Comparison of ENCODE assay signal across 9 mouse cellular contexts in the genomic region with DNA sequence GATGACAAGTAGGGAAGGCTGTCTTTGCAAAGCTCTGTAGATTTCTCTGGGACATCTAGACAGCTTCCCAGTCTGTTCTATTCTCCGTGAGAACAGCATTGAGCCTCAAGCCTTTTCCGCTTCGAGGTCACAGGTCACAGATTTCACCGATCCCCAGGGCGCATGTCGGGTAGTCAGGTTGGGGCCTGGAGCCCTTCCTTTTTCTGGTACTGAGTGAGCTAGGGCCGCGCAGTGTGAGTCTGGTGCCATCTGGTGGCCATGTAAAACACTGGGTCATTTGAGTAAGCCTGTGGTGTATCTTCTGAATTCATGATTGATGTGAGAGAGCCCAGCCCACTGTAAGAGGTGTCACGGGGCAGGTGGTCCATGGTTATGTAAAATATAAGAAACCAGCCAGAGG. TPM values are rescaled to one million over a fixed set of nuclear protein-coding genes. Genes with fewer than 3 reads are reported as not detected.
DNase-seq lines count a peak whose midpoint lies in the region; ATAC-seq and TF ChIP-seq lines count a peak whose summit lies in the region.
"Had no signal": no experiment of that assay in that cellular context is flagged by ENCODE, and none has a peak within 500 bp of the region (broad histone marks: within the 10 kb centered on the region; RNA-seq: fewer than 3 reads in every experiment).

No protein-coding gene starts in this region.

- H3K4me1 ChIP-seq in heart, embryonic 16.5 days (ENCODE audit: control insufficient read depth, insufficient read depth, low read length): no peaks in the 10 kb centered on the region
- peaks cover 3% of the 10 kb centered on the region; the same call in 1 of the 2 replicates for H3K4me1 ChIP-seq in liver, postnatal 0 days (ENCODE audit: insufficient read depth)

- H3K4me2 ChIP-seq in heart, embryonic 16.5 days (ENCODE audit: low read depth, low read length): no peak overlapping the region
- peak overlapping the region; percentile 10; the same call in 1 of the 2 replicates for H3K4me2 ChIP-seq in liver, postnatal 0 days (ENCODE audit: low read depth, low read length)

- no peak overlapping the region for H3K9ac ChIP-seq in heart, embryonic 16.5 days (ENCODE audit: low read length)
- no peak overlapping the region for H3K9ac ChIP-seq in liver, postnatal 0 days (replicated peaks)

- TF ChIP-seq CTCF in liver, postnatal 0 days (IDR thresholded peaks at IDR 0.05; ENCODE audit: low read depth): peak; percentile 95

- TF ChIP-seq EP300 in liver, postnatal 0 days (IDR thresholded peaks at IDR 0.05; ENCODE audit: low read depth): no peak

- peak; percentile 91 to 93 for DNase-seq in B cell, adult 2 months
- DNase-seq in embryo, embryonic 10.5 days (ENCODE audit: low spot score): peak; percentile 64
- DNase-seq in kidney, postnatal 36 days: peak; percentile 77 to 92
- peak; percentile 80 for DNase-seq in liver, postnatal 0 days
- peak; percentile 64 for DNase-seq in ovary, postnatal 14 days (ENCODE audit: low spot score)
- DNase-seq in thymus, postnatal 10 days (ENCODE audit: low spot score in 2 of 2): peak; percentile 84 to 89

- WGBS in heart, embryonic 16.5 days: 49% methylated on average over 9 of the region's 9 CpGs
- WGBS in liver, postnatal 0 days (ENCODE audit: insufficient replicate concordance): 12% methylated on average over 9 of the region's 9 CpGs

- H3K27ac ChIP-seq in heart, embryonic 16.5 days (ENCODE audit: low read length): no peak overlapping the region
- no peak overlapping the region for H3K27ac ChIP-seq in liver, postnatal 0 days (ENCODE audit: low read depth)

- no peaks in the 10 kb centered on the region for H3K9me3 ChIP-seq in heart, embryonic 16.5 days (replicated peaks; ENCODE audit: control insufficient read depth, low read length)
- no peaks in the 10 kb centered on the region for H3K9me3 ChIP-seq in liver, postnatal 0 days (ENCODE audit: low read length)

- ATAC-seq in activated CD4-positive, CD25-positive, alpha-beta regulatory T cell, adult 4 months: peak; percentile 74
- ATAC-seq in heart, embryonic 16.5 days (replicated peaks; ENCODE audit: extremely low read depth, insufficient read depth, low FRiP score): peak; percentile 88
- peak; percentile 84 for ATAC-seq in liver, postnatal 0 days

- no peaks in the 10 kb centered on the region for H3K36me3 ChIP-seq in heart, embryonic 16.5 days (ENCODE audit: control insufficient read depth, insufficient read depth)
- H3K36me3 ChIP-seq in liver, postnatal 0 days (replicated peaks; ENCODE audit: insufficient read depth, low read length): no peaks in the 10 kb centered on the region

- no peak overlapping the region for H3K4me3 ChIP-seq in heart, embryonic 16.5 days (ENCODE audit: low read length)
- no peak overlapping the region for H3K4me3 ChIP-seq in liver, postnatal 0 days (ENCODE audit: low read depth, low read length)
- H3K4me3 ChIP-seq: erythroblast, embryonic 14.5 days had no signal

- no peaks in the 10 kb centered on the region for H3K27me3 ChIP-seq in heart, embryonic 16.5 days (ENCODE audit: control insufficient read depth, insufficient read depth, low read length)
- no peaks in the 10 kb centered on the region for H3K27me3 ChIP-seq in liver, postnatal 0 days (ENCODE audit: insufficient read depth, low read length)

RNA-seq across cellular contexts. Expression of a gene that starts 3.8 kb away (rescaled TPM):
- 10 to 100 TPM; 57.3 to 70.9 TPM for polyA plus RNA-seq in activated CD4-positive, CD25-positive, alpha-beta regulatory T cell, adult 4 months (2017; shearing (Covaris generic))
- polyA plus RNA-seq in heart, embryonic 16.5 days (2015; fragmentation: Nextera tagmentation; extraction: Ambion mirVana): 0.17 and 0.24 TPM in 2 replicates
- 1.1 and 1.2 TPM in 2 replicates for polyA plus RNA-seq in liver, postnatal 0 days (2015; fragmentation: Nextera tagmentation; extraction: Ambion mirVana)
- polyA plus RNA-seq: erythroblast, embryonic 14.5 days had no signal

RNA-seq across cellular contexts. Expression of a gene that starts 22.6 kb away (rescaled TPM):
- 10 to 100 TPM in 1 of 2 experiments, 1 to 10 TPM in 1; 3.7 to 69.9 TPM for polyA plus RNA-seq in activated CD4-positive, CD25-positive, alpha-beta regulatory T cell, adult 4 months (2017; shearing (Covaris generic))
- 79.1 and 172 TPM in 2 replicates for polyA plus RNA-seq in heart, embryonic 16.5 days (2015; fragmentation: Nextera tagmentation; extraction: Ambion mirVana)
- 22.7 and 24.9 TPM in 2 replicates for polyA plus RNA-seq in liver, postnatal 0 days (2015; fragmentation: Nextera tagmentation; extraction: Ambion mirVana)

RNA-seq across cellular contexts. Expression of a gene that starts 31.6 kb away (rescaled TPM):
- polyA plus RNA-seq in activated CD4-positive, CD25-positive, alpha-beta regulatory T cell, adult 4 months (2017; shearing (Covaris generic)): 100 to 1,000 TPM in 1 of 2 experiments, 10 to 100 TPM in 1; 68.0 to 148 TPM
- 10.9 and 21.4 TPM in 2 replicates for polyA plus RNA-seq in heart, embryonic 16.5 days (2015; fragmentation: Nextera tagmentation; extraction: Ambion mirVana)
- 9.8 and 10.5 TPM in 2 replicates for polyA plus RNA-seq in liver, postnatal 0 days (2015; fragmentation: Nextera tagmentation; extraction: Ambion mirVana)

RNA-seq across cellular contexts. Expression of a gene that starts 37.4 kb away (rescaled TPM):
- 1,000 to 10,000 TPM in 1 of 2 experiments, 100 to 1,000 TPM in 1; 892 to 1,228 TPM for polyA plus RNA-seq in activated CD4-positive, CD25-positive, alpha-beta regulatory T cell, adult 4 months (2017; shearing (Covaris generic))
- polyA plus RNA-seq in heart, embryonic 16.5 days (2015; fragmentation: Nextera tagmentation; extraction: Ambion mirVana): 31.8 and 87.6 TPM in 2 replicates
- polyA plus RNA-seq in liver, postnatal 0 days (2015; fragmentation: Nextera tagmentation; extraction: Ambion mirVana): 49.7 and 51.6 TPM in 2 replicates

RNA-seq across cellular contexts. Expression of a gene that starts 47.4 kb away (rescaled TPM):
- 100 to 1,000 TPM; 320 to 348 TPM for polyA plus RNA-seq in activated CD4-positive, CD25-positive, alpha-beta regulatory T cell, adult 4 months (2017; shearing (Covaris generic))
- 15.0 and 32.2 TPM in 2 replicates for polyA plus RNA-seq in heart, embryonic 16.5 days (2015; fragmentation: Nextera tagmentation; extraction: Ambion mirVana)
- polyA plus RNA-seq in liver, postnatal 0 days (2015; fragmentation: Nextera tagmentation; extraction: Ambion mirVana): 20.4 and 22.9 TPM in 2 replicates

Comparison
In these comparisons a context has a peak if more than half of its experiments do, and no peak if none do; other contexts are left out.
1. RNA of a gene that starts 3.8 kb away (polyA plus RNA-seq): 57.3 to 70.9 TPM in activated CD4-positive, CD25-positive, alpha-beta regulatory T cell, adult 4 months; 1.1 to 1.2 TPM in liver, postnatal 0 days and 0.17 to 0.24 TPM in heart, embryonic 16.5 days; every median in the first group is over 10 times any median in the second.
2. Peak in every context shown above with its lines, with median percentiles within 50 percentile points of each other: DNase-seq and ATAC-seq.